ENCODE assay signal across 11 mouse cellular contexts in genomic region chr16:11046437-11046836, GRCm38 (mm10). TPM values are rescaled to one million over a fixed set of nuclear protein-coding genes. Genes with fewer than 3 reads are reported as not detected.
DNase-seq lines count a peak whose midpoint lies in the region; ATAC-seq and TF ChIP-seq lines count a peak whose summit lies in the region.
"Had no signal": no experiment of that assay in that cellular context is flagged by ENCODE, and none has a peak within 500 bp of the region (broad histone marks: within the 10 kb centered on the region; RNA-seq: fewer than 3 reads in every experiment).

No protein-coding gene starts in this region.

- peak; percentile 96 for TF ChIP-seq EP300 in heart, adult 2 months (IDR thresholded peaks at IDR 0.05; ENCODE audit: insufficient read depth, low read depth, low read length)
- peak; percentile 51; the same call in 1 of the 2 replicates for TF ChIP-seq EP300 in lung, postnatal 0 days (IDR thresholded peaks at IDR 0.05)

- no peak for TF ChIP-seq POLR2A in heart, adult 2 months (IDR thresholded peaks at IDR 0.05; ENCODE audit: insufficient read depth, low read depth, low read length)
- TF ChIP-seq POLR2A in thymus, adult 2 months (IDR thresholded peaks at IDR 0.05; ENCODE audit: control insufficient read depth, extremely low read depth, insufficient read depth, low read length, poor library complexity): no peak

- H3K36me3 ChIP-seq in kidney, embryonic 14.5 days (ENCODE audit: control insufficient read depth, insufficient read depth, low read length): no peaks in the 10 kb centered on the region
- H3K36me3 ChIP-seq in heart, adult 2 months (ENCODE audit: control insufficient read depth, insufficient read depth, low read length): no peaks in the 10 kb centered on the region
- H3K36me3 ChIP-seq in lung, postnatal 0 days (ENCODE audit: insufficient read depth, low read length): no peaks in the 10 kb centered on the region
- no peaks in the 10 kb centered on the region for H3K36me3 ChIP-seq in thymus, adult 2 months (ENCODE audit: control insufficient read depth, insufficient read depth, low read length)
- H3K36me3 ChIP-seq: forebrain, embryonic 10.5 days had no signal

- peak; percentile 23 for DNase-seq in kidney, adult 18-20 months
- DNase-seq in heart, adult 2 months: peak; percentile 62 to 78
- DNase-seq in heart, postnatal 25 days (ENCODE audit: low spot score): peak; percentile 63
- DNase-seq in lung, postnatal 0 days (ENCODE audit: low spot score): peak; percentile 63
- no peak for DNase-seq in left cerebral cortex, postnatal 25 days (ENCODE audit: low spot score in 2 of 2)
- DNase-seq in thymus, adult 2 months: no peak
- DNase-seq: thymus, postnatal 25 days had no signal

- 84% methylated on average over 7 of the region's 7 CpGs for WGBS in kidney, embryonic 14.5 days
- WGBS in heart, adult 2 months: 34% methylated on average over 7 of the region's 7 CpGs
- 42% methylated on average over 7 of the region's 7 CpGs for WGBS in lung, postnatal 0 days
- WGBS in thymus, adult 2 months: 94% methylated on average over 7 of the region's 7 CpGs

- H3K9ac ChIP-seq in kidney, embryonic 14.5 days (ENCODE audit: low read depth, low read length): no peak overlapping the region
- no peak overlapping the region; the same call in 1 of the 2 replicates for H3K9ac ChIP-seq in heart, adult 2 months (ENCODE audit: low read depth, low read length)
- no peak overlapping the region for H3K9ac ChIP-seq in lung, postnatal 0 days (replicated peaks; ENCODE audit: low read depth)

- H3K79me2 ChIP-seq in heart, adult 2 months (replicated peaks; ENCODE audit: control insufficient read depth, insufficient read depth, low read length): no peaks in the 10 kb centered on the region

- no peak overlapping the region for H3K4me2 ChIP-seq in kidney, embryonic 14.5 days (replicated peaks; ENCODE audit: low read depth, low read length)
- no peak overlapping the region for H3K4me2 ChIP-seq in lung, postnatal 0 days (replicated peaks; ENCODE audit: low read depth, low read length)

- intact Hi-C loops in heart, adult 2 months (cut with DNase I): loop anchor here (2.0 kb wide), 1 partner anchor 16 kb away; no protein-coding TSS in a partner anchor
- intact Hi-C loops in heart, postnatal 25 days (cut with DNase I): no loop called here
- intact Hi-C loops in left cerebral cortex, postnatal 25 days (cut with DNase I): no loop called here

- no peaks in the 10 kb centered on the region for H3K4me1 ChIP-seq in kidney, embryonic 14.5 days (ENCODE audit: control insufficient read depth, insufficient read depth, low read length)
- H3K4me1 ChIP-seq in heart, adult 2 months (ENCODE audit: control insufficient read depth, insufficient read depth, low read length): peaks cover 14% of the 10 kb centered on the region
- no peaks in the 10 kb centered on the region for H3K4me1 ChIP-seq in lung, postnatal 0 days (ENCODE audit: insufficient read depth, low read depth, low read length)
- no peaks in the 10 kb centered on the region for H3K4me1 ChIP-seq in thymus, adult 2 months (replicated peaks; ENCODE audit: control insufficient read depth, insufficient read depth, low read length)
- H3K4me1 ChIP-seq: forebrain, embryonic 10.5 days had no signal

- H3K9me3 ChIP-seq in kidney, embryonic 14.5 days (ENCODE audit: control insufficient read depth, low read length): no peaks in the 10 kb centered on the region
- H3K9me3 ChIP-seq in lung, postnatal 0 days (ENCODE audit: low read length): no peaks in the 10 kb centered on the region
- H3K9me3 ChIP-seq: forebrain, embryonic 10.5 days had no signal

- H3K27ac ChIP-seq in kidney, embryonic 14.5 days (ENCODE audit: low read depth, low read length): no peak overlapping the region
- H3K27ac ChIP-seq in heart, adult 2 months: peak overlapping the region; percentile 64
- peak overlapping the region; percentile 68 for H3K27ac ChIP-seq in lung, postnatal 0 days (ENCODE audit: low read length)
- H3K27ac ChIP-seq in thymus, adult 2 months (ENCODE audit: control insufficient read depth, insufficient read depth, low read length): no peak overlapping the region
- H3K27ac ChIP-seq: forebrain, embryonic 10.5 days; hindbrain, postnatal 0 days had no signal

- 0 out of 2 replicates have a peak, but pooled peaks have one; percentile 9 for TF ChIP-seq CTCF in heart, adult 2 months (IDR thresholded peaks at IDR 0.05)
- no peak for TF ChIP-seq CTCF in lung, postnatal 0 days (IDR thresholded peaks at IDR 0.05)
- TF ChIP-seq CTCF in thymus, adult 2 months (IDR thresholded peaks at IDR 0.05; ENCODE audit: borderline replicate concordance, control insufficient read depth, extremely low read depth, insufficient read depth, low read length, poor library complexity): no peak

- no peak overlapping the region for H3K4me3 ChIP-seq in kidney, embryonic 14.5 days (ENCODE audit: low read length)
- no peak overlapping the region for H3K4me3 ChIP-seq in heart, adult 2 months
- H3K4me3 ChIP-seq in lung, postnatal 0 days (ENCODE audit: low read depth, low read length): no peak overlapping the region
- no peak overlapping the region for H3K4me3 ChIP-seq in thymus, adult 2 months (ENCODE audit: control insufficient read depth, insufficient read depth, low read length)
- H3K4me3 ChIP-seq: forebrain, embryonic 10.5 days had no signal

- no peaks in the 10 kb centered on the region for H3K27me3 ChIP-seq in kidney, embryonic 14.5 days (ENCODE audit: control insufficient read depth, insufficient read depth, low read length)
- H3K27me3 ChIP-seq in heart, adult 2 months (ENCODE audit: control insufficient read depth, insufficient read depth, low read length): no peaks in the 10 kb centered on the region
- no peaks in the 10 kb centered on the region for H3K27me3 ChIP-seq in lung, postnatal 0 days (replicated peaks; ENCODE audit: insufficient read depth, low read length)
- H3K27me3 ChIP-seq in thymus, adult 2 months (ENCODE audit: control insufficient read depth, insufficient read depth, low read length): no peaks in the 10 kb centered on the region

- ATAC-seq in kidney, embryonic 14.5 days (ENCODE audit: low FRiP score, low TSS enrichment): no peak
- peak; percentile 88 for ATAC-seq in lung, postnatal 0 days
- no peak for ATAC-seq in megakaryocyte-erythroid progenitor cell, adult 5-6 weeks (replicated peaks; ENCODE audit: low FRiP score, low TSS enrichment, poor library complexity, severe bottlenecking)
- ATAC-seq: hindbrain, postnatal 0 days had no signal

RNA-seq across cellular contexts. Expression of gene Snn, which starts 14.3 kb away (rescaled TPM):
- polyA plus RNA-seq in kidney, embryonic 14.5 days (2014; fragmentation: Nextera tagmentation; extraction: Ambion mirVana): 32.5 and 54.4 TPM in 2 replicates
- total RNA-seq in heart, adult 2 months (2021): 10 to 100 TPM; 22.6 to 32.3 TPM
- polyA plus RNA-seq in heart, adult 2 months (2012; rRNA removed): 23.9 and 32.2 TPM in 2 replicates
- total RNA-seq in heart, postnatal 25 days (2021): 10 to 100 TPM; 28.3 to 33.3 TPM
- 41.1 and 46.6 TPM in 2 replicates for polyA plus RNA-seq in lung, postnatal 0 days (2015; fragmentation: Nextera tagmentation; extraction: Ambion mirVana)
- total RNA-seq in left cerebral cortex, postnatal 25 days (2021): 100 to 1,000 TPM; 165 to 179 TPM
- 0.52 and 7.4 TPM in 2 replicates for total RNA-seq in megakaryocyte-erythroid progenitor cell, adult 5-6 weeks (2014; fragmentation: Nextera tagmentation)
- total RNA-seq in megakaryocyte-erythroid progenitor cell, adult 5-6 weeks (2017): 0.09 and 1.6 TPM in 2 replicates
- polyA plus RNA-seq in thymus, adult 2 months (2012; rRNA removed): 78.6 and 85.4 TPM in 2 replicates

RNA-seq across cellular contexts. Expression of gene Litaf, which starts 19.5 kb away (rescaled TPM):
- polyA plus RNA-seq in kidney, embryonic 14.5 days (2014; fragmentation: Nextera tagmentation; extraction: Ambion mirVana): 104 and 121 TPM in 2 replicates
- 10 to 100 TPM; 19.6 to 25.0 TPM for total RNA-seq in heart, adult 2 months (2021)
- polyA plus RNA-seq in heart, adult 2 months (2012; rRNA removed): 38.1 and 47.3 TPM in 2 replicates
- 10 to 100 TPM; 21.7 to 24.2 TPM for total RNA-seq in heart, postnatal 25 days (2021)
- 106 and 118 TPM in 2 replicates for polyA plus RNA-seq in lung, postnatal 0 days (2015; fragmentation: Nextera tagmentation; extraction: Ambion mirVana)
- total RNA-seq in left cerebral cortex, postnatal 25 days (2021): 10 to 100 TPM in 1 of 2 experiments, 1 to 10 TPM in 1; 8.7 to 13.0 TPM
- 5.4 and 6.6 TPM in 2 replicates for total RNA-seq in megakaryocyte-erythroid progenitor cell, adult 5-6 weeks (2014; fragmentation: Nextera tagmentation)
- total RNA-seq in megakaryocyte-erythroid progenitor cell, adult 5-6 weeks (2017): 6.9 and 9.4 TPM in 2 replicates
- polyA plus RNA-seq in thymus, adult 2 months (2012; rRNA removed): 107 TPM in 2 replicates

Comparison
In these comparisons a context has a peak if more than half of its experiments do, and no peak if none do; other contexts are left out.
1. DNase-seq: peak in kidney, adult 18-20 months (single experiment), heart, adult 2 months (2 of 2), heart, postnatal 25 days (single experiment) and lung, postnatal 0 days (single experiment); none in left cerebral cortex, postnatal 25 days (0 of 2) and thymus, adult 2 months (single experiment).
2. H3K27ac ChIP-seq: peak in heart, adult 2 months (single experiment) and lung, postnatal 0 days (single experiment); none in kidney, embryonic 14.5 days (single experiment) and thymus, adult 2 months (single experiment).
3. RNA of gene Snn, which starts 14.3 kb away (total RNA-seq): 165 to 179 TPM in left cerebral cortex, postnatal 25 days; 28.3 to 33.3 TPM in heart, postnatal 25 days, 22.6 to 32.3 TPM in heart, adult 2 months and 0.09 to 7.4 TPM in megakaryocyte-erythroid progenitor cell, adult 5-6 weeks; every median in the first group is over 4 times any median in the second.